Mouse (Mus musculus): ENCODE results near the gene Itprid2.

GRCm38 (mm10) chr2:79638924-79639323, 3.8 kb downstream of the Itprid2 start:
- TF ChIP-seq CTCF (IDR thresholded peaks at IDR 0.05; ENCODE audit: borderline replicate concordance, extremely low read depth, insufficient read depth, insufficient read length) (no peak), POLR2A (IDR thresholded peaks at IDR 0.05; ENCODE audit: borderline replicate concordance, extremely low read depth, insufficient read depth, insufficient read length, poor library complexity, severe bottlenecking) (no peak)
